Mouse (Mus musculus): ENCODE measurements around the gene Snx29.

Gene Snx29

DNA sequence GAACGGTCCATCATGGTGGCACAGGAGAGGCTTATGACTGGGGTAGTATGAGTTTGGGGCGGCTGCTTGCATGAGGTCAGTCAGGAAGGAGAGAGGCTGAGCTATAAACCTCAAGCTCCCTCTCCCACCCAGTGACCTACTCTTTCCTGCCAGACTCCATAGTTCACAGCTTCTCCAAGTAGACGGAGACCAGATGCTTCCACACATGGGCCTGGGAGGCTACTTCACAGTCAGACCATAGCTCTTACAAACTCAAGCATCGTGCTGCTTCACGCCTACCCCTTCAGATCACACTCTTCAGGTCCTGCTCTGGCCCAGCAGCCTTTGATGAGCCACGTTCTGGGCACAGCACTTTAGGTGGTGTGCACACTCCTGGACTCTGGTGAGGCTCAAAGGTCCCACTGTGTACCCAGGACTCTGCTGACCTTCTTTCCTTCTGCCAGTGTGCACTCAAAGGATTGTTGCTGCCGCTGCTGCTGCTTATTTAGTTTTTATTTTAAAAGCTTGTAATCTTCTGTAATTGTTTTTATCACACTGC lies 313.6 kb downstream of the Snx29 start:
- no peak for DNase-seq (ENCODE audit: low spot score)

DNA sequence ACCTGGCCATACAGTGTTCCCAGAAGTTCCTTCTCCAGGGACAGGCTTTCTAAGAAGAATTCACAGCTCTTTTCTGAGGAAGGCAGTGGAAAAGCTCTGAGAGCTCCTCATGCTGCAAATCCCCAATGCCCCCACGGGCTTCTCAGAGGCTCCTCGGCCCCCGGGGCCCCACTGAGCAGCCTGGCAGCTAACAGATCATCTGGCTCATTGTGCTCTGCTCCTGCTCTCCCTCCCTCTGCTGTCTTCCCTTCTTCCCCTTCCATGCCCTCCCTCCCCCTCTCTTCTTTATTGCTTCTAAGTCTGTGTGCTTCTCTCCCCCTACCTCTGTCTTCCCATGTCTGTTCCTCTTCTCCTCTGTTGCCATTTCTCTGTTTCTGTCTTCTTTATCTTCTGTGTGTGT lies 314.2 kb downstream of the Snx29 start:
- DNase-seq (ENCODE audit: low spot score), result no peak

- DNase-seq (ENCODE audit: low spot score), result no peak
Measured at GRCm38 (mm10) chr16:11637794-11638193, 315.1 kb downstream of the Snx29 start.

DNA sequence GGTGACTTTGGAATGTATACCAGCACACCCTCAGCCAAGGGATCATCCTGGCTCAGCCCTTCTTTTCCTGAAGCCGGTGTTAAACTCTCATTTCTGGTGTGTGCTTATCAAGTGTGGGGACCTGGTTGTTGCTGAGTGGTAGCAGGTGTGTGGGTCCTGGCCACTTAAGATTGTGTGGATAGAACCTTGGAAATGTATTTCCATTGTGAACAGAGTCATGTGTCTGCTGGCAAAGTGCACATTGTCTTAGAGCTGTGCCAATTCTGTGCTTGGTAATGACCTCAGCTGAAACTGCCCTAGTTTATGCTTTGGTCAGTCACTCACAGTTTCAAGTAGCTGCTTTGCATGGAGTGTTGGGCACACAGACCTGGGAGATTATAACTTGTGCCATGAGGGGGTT lies 316.0 kb downstream of the Snx29 start:
- no peak for DNase-seq (ENCODE audit: low spot score)

DNA sequence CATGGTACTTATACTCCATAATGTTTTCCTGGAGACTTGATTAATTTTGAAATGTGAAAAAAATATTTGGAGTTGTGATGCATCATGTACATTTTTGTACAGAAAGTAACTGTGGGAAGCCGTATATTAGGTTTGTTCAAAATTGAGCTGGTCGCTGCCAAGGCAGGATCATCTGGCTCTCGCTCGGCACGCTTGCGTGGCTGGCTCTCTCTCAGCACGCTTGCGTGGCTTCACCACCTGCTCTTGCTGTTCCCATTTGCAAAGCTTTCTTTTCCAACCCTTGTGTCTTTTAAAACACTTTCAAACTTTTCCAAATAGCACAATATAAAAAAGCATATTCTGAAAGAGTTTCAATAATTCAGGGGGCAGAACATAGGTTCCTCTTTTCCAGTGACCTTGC lies 317.2 kb downstream of the Snx29 start:
- DNase-seq (ENCODE audit: low spot score), result no peak

- DNase-seq (ENCODE audit: low spot score), result no peak
Measured at GRCm38 (mm10) chr16:11643603-11644002, 320.9 kb downstream of the Snx29 start.

DNA sequence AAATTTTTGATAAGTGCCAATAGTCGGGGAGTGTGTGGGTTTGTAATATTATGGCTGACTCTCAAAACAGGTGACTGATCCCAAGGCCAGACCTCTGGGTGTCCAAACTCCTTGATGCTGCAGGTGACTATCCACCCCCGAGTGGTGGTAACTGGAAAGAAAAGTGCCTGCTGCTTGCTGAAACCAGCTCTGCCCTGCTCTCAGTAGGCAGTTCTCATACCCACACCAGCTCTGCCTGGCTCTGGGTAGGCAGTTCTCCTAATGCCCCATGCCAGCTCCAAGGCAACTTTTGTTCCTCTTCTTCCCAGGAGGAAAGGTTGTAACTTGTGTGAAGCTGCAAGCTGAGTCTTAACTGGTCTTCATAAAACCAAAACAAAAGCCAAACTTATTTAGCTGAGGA lies 321.7 kb downstream of the Snx29 start:
- no peak for DNase-seq (ENCODE audit: low spot score)

GRCm38 (mm10) chr16:11645668-11646067 lies 323.0 kb downstream of the Snx29 start:
- DNase-seq (ENCODE audit: low spot score), result no peak

- DNase-seq (ENCODE audit: low spot score), result no peak
Measured at GRCm38 (mm10) chr16:11646745-11647289, 324.1 kb downstream of the Snx29 start.

GRCm38 (mm10) chr16:11648169-11648688 lies 325.5 kb downstream of the Snx29 start:
- no peak for DNase-seq (ENCODE audit: low spot score)

GRCm38 (mm10) chr16:11652686-11653366 lies 330.1 kb downstream of the Snx29 start:
- no peak for DNase-seq (ENCODE audit: low spot score)

GRCm38 (mm10) chr16:11655893-11656292 lies 333.2 kb downstream of the Snx29 start:
- DNase-seq (ENCODE audit: low spot score), result no peak

DNA sequence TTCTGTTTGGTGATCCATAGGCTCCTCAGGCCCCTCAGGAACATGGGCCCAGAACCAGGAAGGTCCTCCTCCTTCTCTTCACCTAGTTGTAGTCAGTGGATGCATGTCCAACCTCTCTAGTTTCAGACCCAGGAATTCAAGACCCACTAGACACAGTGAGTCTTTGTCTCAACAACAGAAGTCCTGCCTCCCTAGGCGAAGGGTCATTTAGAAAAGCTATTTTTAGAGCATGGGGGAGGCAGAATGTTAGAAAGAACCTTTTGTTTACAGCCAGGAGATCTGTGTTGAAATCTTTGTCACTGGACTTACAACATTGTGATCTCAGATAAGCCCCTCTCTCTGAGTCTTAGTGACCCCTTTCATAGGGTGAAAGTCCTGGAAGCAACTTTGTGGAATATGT lies 334.4 kb downstream of the Snx29 start:
- DNase-seq (ENCODE audit: low spot score), result no peak

DNA sequence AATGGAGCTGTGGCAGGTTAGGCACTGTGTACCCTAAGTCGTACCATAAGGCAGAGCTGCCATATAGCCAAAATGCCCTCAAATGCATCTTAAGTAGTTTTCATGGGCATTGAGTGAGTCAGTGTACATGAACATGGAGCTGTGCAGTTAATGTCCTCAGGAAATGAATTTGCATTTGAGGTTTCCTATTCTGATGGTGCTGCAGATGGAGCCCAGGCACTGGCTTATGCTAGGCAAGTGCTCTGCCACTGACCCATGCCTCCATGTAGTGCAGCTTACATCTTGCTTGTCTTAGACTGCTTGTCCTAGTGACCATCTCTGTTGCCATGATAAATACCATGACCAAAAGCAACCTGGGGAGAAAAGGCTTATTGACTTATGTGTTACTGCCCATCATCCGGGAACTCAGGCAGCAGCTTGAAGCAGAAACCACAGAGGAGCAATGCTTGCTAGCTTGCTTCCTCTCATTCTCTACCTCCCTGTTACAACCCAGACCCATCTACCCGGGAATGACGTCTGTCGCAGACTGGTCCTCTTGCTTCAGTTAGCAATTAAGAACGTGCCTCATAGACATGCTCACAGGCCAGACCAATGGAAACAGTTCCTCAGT lies 336.5 kb downstream of the Snx29 start:
- no peak for DNase-seq (ENCODE audit: low spot score)

GRCm38 (mm10) chr16:11664896-11665705 lies 342.4 kb downstream of the Snx29 start:
- no peak for DNase-seq (ENCODE audit: low spot score)

GRCm38 (mm10) chr16:11665869-11666268 lies 343.2 kb downstream of the Snx29 start:
- no peak for DNase-seq (ENCODE audit: low spot score)

GRCm38 (mm10) chr16:11668375-11668774 lies 345.7 kb downstream of the Snx29 start:
- DNase-seq (ENCODE audit: low spot score), result no peak

GRCm38 (mm10) chr16:11668878-11669277 lies 346.2 kb downstream of the Snx29 start:
- no peak for DNase-seq (ENCODE audit: low spot score)

DNA sequence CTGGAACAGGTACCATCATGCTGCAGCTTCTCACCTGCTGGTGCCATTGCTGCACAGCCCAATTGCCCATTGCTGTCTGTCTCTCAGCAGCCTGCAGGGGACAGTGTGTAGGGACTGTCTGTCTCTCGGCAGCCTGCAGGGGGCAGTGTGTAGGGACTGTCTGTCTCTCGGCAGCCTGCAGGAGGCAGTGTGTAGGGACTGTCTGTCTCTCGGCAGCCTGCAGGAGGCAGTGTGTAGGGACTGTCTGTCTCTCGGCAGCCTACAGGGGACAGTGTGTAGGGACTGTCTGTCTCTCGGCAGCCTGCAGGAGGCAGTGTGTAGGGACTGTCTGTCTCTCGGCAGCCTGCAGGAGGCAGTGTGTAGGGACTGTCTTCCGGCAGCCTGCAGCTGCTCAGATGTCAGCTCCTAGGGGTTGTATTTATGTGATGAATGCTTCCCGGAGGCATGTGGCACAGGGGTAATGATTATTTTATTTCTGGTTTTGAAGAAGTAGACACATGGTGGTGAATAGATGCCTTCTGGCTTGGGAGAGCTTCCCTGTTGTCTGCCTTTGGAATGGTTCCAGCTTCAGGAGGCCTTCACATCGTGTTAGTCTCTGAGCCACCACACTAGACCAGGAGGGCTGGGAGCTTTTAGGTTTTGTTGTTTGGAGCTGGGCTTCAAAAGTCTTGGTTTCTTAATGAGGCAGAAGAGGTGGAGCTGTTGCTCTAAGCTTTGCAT lies 347.7 kb downstream of the Snx29 start:
- no peak for DNase-seq (ENCODE audit: low spot score)

- DNase-seq (ENCODE audit: low spot score), result no peak
Measured at GRCm38 (mm10) chr16:11670971-11671310, 348.2 kb downstream of the Snx29 start.

- DNase-seq (ENCODE audit: low spot score), result no peak
Measured at GRCm38 (mm10) chr16:11676006-11676405, 353.3 kb downstream of the Snx29 start.

- no peak for DNase-seq (ENCODE audit: low spot score)
Measured at GRCm38 (mm10) chr16:11685264-11685663, 362.6 kb downstream of the Snx29 start.

All from ovary, postnatal 14 days (tissue).